Mouse (Mus musculus): ENCODE data around the gene Vapa.

GRCm38 (mm10) chr17:65639144-65639543 is 25.8 kb upstream of the Vapa start:
- TF ChIP-seq CTCF (IDR thresholded peaks at IDR 0.05; ENCODE audit: borderline replicate concordance, insufficient read depth, low read length) (no peak), POLR2A (IDR thresholded peaks at IDR 0.05; ENCODE audit: low read depth, low read length) (no peak)

Data from embryonic fibroblast, embryonic 13.5 days (primary cell).